Mouse (Mus musculus) MEL (cell line): Measurements from ENCODE around the gene Olfr370. TPM values are rescaled to one million over a fixed set of nuclear protein-coding genes. Genes with fewer than 3 reads are reported as not detected.

Experiments
- DNase-seq: peaks from one replicate; pipeline ENCODE4 v3.0.0; 2011; ENCODE audit warnings: low read depth, low spot score
- H3K27ac ChIP-seq: 2 replicates; pipeline ENCODE4 v1.5.1; 2012; ENCODE audit warnings: low read depth, mild to moderate bottlenecking, control low read depth, low read length, moderate library complexity; ENCODE audit not compliant: control insufficient read depth
- H3K27me3 ChIP-seq, 2 experiments: fragments of 150-350 bp in 1 of 2; sonication (generic) in 1 of 2; 2 replicates each; pipeline ENCODE4 v1.6.1; 2012; ENCODE audit warnings: low read length in 2 of 2, mild to moderate bottlenecking in 2 of 2, improper control_type of control experiment in 1 of 2, moderate library complexity in 1 of 2; ENCODE audit not compliant: insufficient read depth in 2 of 2, control insufficient read depth in 1 of 2
- H3K36me3 ChIP-seq, 2 experiments: 2 replicates each; pipeline ENCODE4 v1.6.1; 2012 to 2014; ENCODE audit warnings: low read length in 2 of 2, improper control_type of control experiment in 1 of 2, inconsistent platforms in 1 of 2, mild to moderate bottlenecking in 1 of 2; ENCODE audit not compliant: insufficient read depth in 2 of 2, control insufficient read depth in 1 of 2
- H3K4me1 ChIP-seq, 2 experiments: fragments of 150-350 bp in 1 of 2; sonication (generic) in 1 of 2; 2 replicates each; pipeline ENCODE4 v1.6.1; 2012; ENCODE audit warnings: low read length in 2 of 2, improper control_type of control experiment in 1 of 2, mild to moderate bottlenecking in 1 of 2; ENCODE audit not compliant: insufficient read depth in 2 of 2, control insufficient read depth in 1 of 2
- H3K4me3 ChIP-seq, 2 experiments: fragments of 150-350 bp in 1 of 2; sonication (generic) in 1 of 2; 2 replicates each; pipeline ENCODE4 v1.5.1; 2012; ENCODE audit warnings: low read depth in 2 of 2, low read length in 2 of 2, mild to moderate bottlenecking in 2 of 2, moderate library complexity in 2 of 2, control low read depth in 1 of 2, improper control_type of control experiment in 1 of 2; ENCODE audit not compliant: control insufficient read depth in 1 of 2, insufficient read depth in 1 of 2
- H3K79me2 ChIP-seq: 2 replicates; pipeline ENCODE4 v1.6.1; 2012; ENCODE audit warnings: mild to moderate bottlenecking, low read length, moderate library complexity; ENCODE audit not compliant: control insufficient read depth, poor library complexity, insufficient read depth
- H3K9ac ChIP-seq: 2 replicates; pipeline ENCODE4 v1.6.1; 2012; ENCODE audit warnings: low read depth, mild to moderate bottlenecking, control low read depth, low read length, moderate library complexity; ENCODE audit not compliant: control insufficient read depth, poor library complexity, severe bottlenecking
- H3K9me3 ChIP-seq: fragments of 150-350 bp; sonication (generic); replicated peaks from 2 replicates; pipeline ENCODE4 v1.6.1; 2012; ENCODE audit warnings: mild to moderate bottlenecking, low read length, improper control_type of control experiment, moderate library complexity; ENCODE audit not compliant: insufficient read depth
- CTCF ChIP-seq, 3 experiments: IDR thresholded peaks in 2 of 3; conservative IDR thresholded peaks in 1 of 3; 2 replicates each; pipeline ENCODE4 v1.5.1; 2011 to 2012; ENCODE audit warnings: low read length in 3 of 3, low read depth in 2 of 3, mild to moderate bottlenecking in 2 of 3, improper control_type of control experiment in 1 of 3, inconsistent platforms in 1 of 3, mixed read lengths in 1 of 3, moderate library complexity in 1 of 3; ENCODE audit not compliant: control insufficient read depth in 1 of 3, insufficient read depth in 1 of 3, poor library complexity in 1 of 3, severe bottlenecking in 1 of 3
- ELF1 ChIP-seq: IDR thresholded peaks from 2 replicates; pipeline ENCODE4 v1.6.1; 2014; ENCODE audit warnings: low read depth, mild to moderate bottlenecking, inconsistent platforms, low read length, improper control_type of control experiment, moderate library complexity
- EP300 ChIP-seq, 2 experiments: IDR thresholded peaks; 2 replicates each; pipeline ENCODE4 v1.6.1; 2011; ENCODE audit warnings: improper control_type of control experiment in 2 of 2, low read length in 2 of 2, low read depth in 1 of 2, mild to moderate bottlenecking in 1 of 2
- ETS1 ChIP-seq: IDR thresholded peaks from 2 replicates; pipeline ENCODE4 v1.6.1; 2012; ENCODE audit warnings: low read depth, mild to moderate bottlenecking, inconsistent platforms, low read length, improper control_type of control experiment, moderate library complexity
- GABPA ChIP-seq: IDR thresholded peaks from 2 replicates; pipeline ENCODE4 v1.6.1; 2012; ENCODE audit warnings: low read depth, mild to moderate bottlenecking, inconsistent platforms, low read length, improper control_type of control experiment, moderate library complexity
- KAT2A ChIP-seq: conservative IDR thresholded peaks from 2 replicates; pipeline ENCODE4 v1.6.1; 2012; ENCODE audit warnings: low read depth, low read length, improper control_type of control experiment, inconsistent platforms
- MAX ChIP-seq: IDR thresholded peaks from 2 replicates; pipeline ENCODE4 v1.6.1; 2011; ENCODE audit warnings: low read length, improper control_type of control experiment
- MAZ ChIP-seq: IDR thresholded peaks from 2 replicates; pipeline ENCODE4 v1.6.1; 2012; ENCODE audit warnings: low read depth, mild to moderate bottlenecking, inconsistent platforms, low read length, improper control_type of control experiment
- MYB ChIP-seq: IDR thresholded peaks from 2 replicates; pipeline ENCODE4 v1.6.1; 2011; ENCODE audit warnings: mild to moderate bottlenecking, low read depth, low read length, improper control_type of control experiment
- POLR2A ChIP-seq, 2 experiments: IDR thresholded peaks; 2 replicates each; pipeline ENCODE4 v1.6.1; 2011 to 2012; ENCODE audit warnings: low read length in 2 of 2, mild to moderate bottlenecking in 2 of 2, control low read depth in 1 of 2, improper control_type of control experiment in 1 of 2, low read depth in 1 of 2, moderate library complexity in 1 of 2; ENCODE audit not compliant: control insufficient read depth in 1 of 2, insufficient read depth in 1 of 2, poor library complexity in 1 of 2
- RAD21 ChIP-seq: IDR thresholded peaks from 2 replicates; pipeline ENCODE4 v1.6.1; 2011; ENCODE audit warnings: mild to moderate bottlenecking, low read depth, low read length, improper control_type of control experiment
- RCOR1 ChIP-seq: IDR thresholded peaks from 2 replicates; pipeline ENCODE4 v1.6.1; 2012; ENCODE audit warnings: low read depth, mild to moderate bottlenecking, inconsistent platforms, low read length, improper control_type of control experiment
- SIN3A ChIP-seq: IDR thresholded peaks from 2 replicates; pipeline ENCODE4 v1.6.1; 2012; ENCODE audit warnings: low read length, improper control_type of control experiment, inconsistent platforms
- TAL1 ChIP-seq: IDR thresholded peaks from 2 replicates; pipeline ENCODE4 v1.6.1; 2012; ENCODE audit warnings: mild to moderate bottlenecking, inconsistent platforms, low read length, moderate library complexity, mixed read lengths
- TCF12 ChIP-seq: IDR thresholded peaks from 2 replicates; pipeline ENCODE4 v1.6.1; 2014; ENCODE audit warnings: low read depth, mild to moderate bottlenecking, inconsistent platforms, low read length, improper control_type of control experiment, moderate library complexity
- USF2 ChIP-seq, 2 experiments: IDR thresholded peaks; 2 replicates each; pipeline ENCODE4 v1.6.1; 2011 to 2012; ENCODE audit warnings: improper control_type of control experiment in 2 of 2, low read length in 2 of 2, borderline replicate concordance in 1 of 2, inconsistent platforms in 1 of 2, low read depth in 1 of 2, mild to moderate bottlenecking in 1 of 2; ENCODE audit not compliant: insufficient read depth in 1 of 2
- ZC3H11A ChIP-seq: IDR thresholded peaks from 2 replicates; pipeline ENCODE4 v1.6.1; 2012; ENCODE audit warnings: low read depth, mild to moderate bottlenecking, inconsistent platforms, low read length, improper control_type of control experiment
- ZNF384 ChIP-seq: IDR thresholded peaks from 2 replicates; pipeline ENCODE4 v1.6.1; 2012; ENCODE audit warnings: low read depth, mild to moderate bottlenecking, inconsistent platforms, low read length, improper control_type of control experiment
- polyA plus RNA-seq, 2 experiments: library from polyadenylated mRNA; stranded (reverse) in 1 of 2; unstranded in 1 of 2; fragments of >175 nt in 1 of 2; fragments of >200 nt in 1 of 2; gene quantifications; 2 replicates each; pipeline versions ENCODE4 v1.2.1 to v1.2.4; 2012; ENCODE audit warnings: low replicate concordance in 2 of 2, low read depth in 1 of 2; ENCODE audit not compliant: insufficient read length in 2 of 2, insufficient read depth in 1 of 2, missing spikeins in 1 of 2
- total RNA-seq: library from RNA; depleted of rRNA; stranded (reverse); fragments of 300-350 nt; gene quantifications from 2 replicates; pipeline ENCODE4 v1.2.3, GENCODE M21; 2012

Gene Olfr370
- total and polyA plus RNA-seq, 3 experiments: 0.26 TPM; not detected in 2

DNA sequence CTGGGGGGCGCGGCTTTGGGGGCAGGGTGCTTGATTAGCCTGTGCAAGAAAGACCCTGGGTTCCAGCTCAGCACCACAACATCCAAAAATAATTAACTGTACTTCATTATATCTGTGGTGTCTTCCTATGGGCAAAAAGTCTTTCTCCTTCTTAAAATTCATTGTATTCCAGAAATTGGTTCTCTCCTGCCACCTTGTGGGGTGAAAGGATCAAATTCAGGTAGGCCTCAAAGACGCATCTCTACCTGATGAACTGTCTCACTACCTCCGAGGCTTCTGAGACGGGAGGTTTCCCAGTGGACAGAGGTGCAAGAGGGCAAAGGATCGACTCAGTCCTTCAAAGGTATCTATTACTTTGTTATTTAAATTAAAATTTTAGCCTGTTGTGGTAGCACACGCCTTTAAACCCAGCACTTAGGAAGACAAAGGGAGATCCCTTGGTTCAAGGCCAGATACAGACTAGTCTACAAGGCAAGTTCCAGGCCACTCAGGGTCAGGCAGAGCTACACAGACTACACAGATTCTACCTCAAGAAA, 55.0 kb downstream of the Olfr370 start:
- no peaks in the 10 kb centered on the region for H3K27me3 ChIP-seq
- DNase-seq: no peak
- H3K4me3 ChIP-seq: no peak overlapping the region
- H3K79me2 ChIP-seq: peaks cover 39% of the 10 kb centered on the region
- H3K9ac ChIP-seq: no peak overlapping the region
- no peaks in the 10 kb centered on the region for H3K9me3 ChIP-seq
- 0 out of 4 replicates have a peak, but pooled peaks cover 0 to 3% of the 10 kb centered on the region in 2 experiments for H3K36me3 ChIP-seq
- H3K4me1 ChIP-seq: peaks cover 3 to 7% of the 10 kb centered on the region in 2 experiments; a peak in 2 of 4 replicates
- TF ChIP-seq MAX: no peak
- TF ChIP-seq ZC3H11A: no peak
- TF ChIP-seq CTCF (IDR thresholded peaks at IDR 0.05 in 2 of 3, conservative IDR thresholded peaks at IDR 0.05 in 1 of 3; ENCODE audit: control insufficient read depth in 1 of 3, insufficient read depth in 1 of 3, low read depth in 2 of 3, low read length in 3 of 3, poor library complexity in 1 of 3, severe bottlenecking in 1 of 3): peak in 1 of 3 experiments; percentile 26; a peak in 2 of 6 replicates
- peak; percentile 8 for TF ChIP-seq RAD21
- H3K27ac ChIP-seq: no peak overlapping the region

DNA sequence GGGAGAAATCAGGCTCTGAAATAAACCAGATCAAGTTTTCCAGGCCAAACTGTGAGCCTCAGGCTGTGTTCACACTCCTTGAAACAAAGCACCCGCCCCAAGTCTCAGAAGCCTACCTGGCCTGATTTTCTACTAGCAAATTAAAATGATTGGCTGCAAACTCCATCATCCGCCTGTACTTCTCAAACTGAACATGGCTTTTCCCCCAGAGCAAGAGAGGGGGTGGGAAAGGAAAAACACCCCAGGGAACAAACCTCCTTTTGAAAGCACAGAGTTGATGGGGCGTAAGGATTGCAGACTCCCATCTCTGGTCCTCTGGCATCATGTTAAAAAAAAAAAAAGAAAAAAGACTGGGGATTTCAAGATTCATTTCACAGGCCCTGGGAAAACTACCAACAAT, 57.1 kb downstream of the Olfr370 start:
- Histone ChIP-seq H3K9ac (no peak overlapping the region), H3K79me2 (peaks cover 31% of the 10 kb centered on the region), H3K27me3 (no peaks in the 10 kb centered on the region), H3K9me3 (no peaks in the 10 kb centered on the region), H3K27ac (no peak overlapping the region), H3K4me3 (no peak overlapping the region), H3K36me3 (0 out of 4 replicates have a peak, but pooled peaks cover 0 to 3% of the 10 kb centered on the region in 2 experiments), H3K4me1 (peaks cover 3 to 7% of the 10 kb centered on the region in 2 experiments; a peak in 2 of 4 replicates)
- no peak for DNase-seq
- TF ChIP-seq ELF1 (no peak), ZNF384 (no peak), MAZ (no peak), GABPA (no peak), MYB (no peak), POLR2A (IDR thresholded peaks at IDR 0.05; ENCODE audit: control insufficient read depth in 1 of 2, insufficient read depth in 1 of 2, low read depth in 1 of 2, low read length in 2 of 2, poor library complexity in 1 of 2) (no peak), CTCF (IDR thresholded peaks at IDR 0.05 in 2 of 3, conservative IDR thresholded peaks at IDR 0.05 in 1 of 3; ENCODE audit: control insufficient read depth in 1 of 3, insufficient read depth in 1 of 3, low read depth in 2 of 3, low read length in 3 of 3, poor library complexity in 1 of 3, severe bottlenecking in 1 of 3) (no peak), ETS1 (no peak), ZC3H11A (no peak), TCF12 (no peak), KAT2A (no peak), SIN3A (no peak), TAL1 (no peak), EP300 (IDR thresholded peaks at IDR 0.05; ENCODE audit: low read depth in 1 of 2, low read length in 2 of 2) (no peak), USF2 (IDR thresholded peaks at IDR 0.05; ENCODE audit: borderline replicate concordance in 1 of 2, insufficient read depth in 1 of 2, low read depth in 1 of 2, low read length in 2 of 2) (no peak), RCOR1 (no peak)
